Mouse (Mus musculus) gastrocnemius, postnatal 36 days (tissue): ENCODE data around the gene Misp. TPM values are rescaled to one million over a fixed set of nuclear protein-coding genes. Genes with fewer than 3 reads are reported as not detected.

ENCODE experiments used
- DNase-seq, 2 experiments: peaks; one replicate each; pipeline ENCODE4 v3.0.0; 2022
- intact Hi-C: fragments of 180-260 bp; cut with DNase I; formaldehyde crosslinking; loops from one replicate; pipeline ENCODE4 v1.15.1; 2025
- microRNA-seq, 2 experiments: library from miRNA; unstranded; fragments of <30 nt; microRNA quantifications; one replicate each; pipeline ENCODE4 v1.2.0; 2021
- total RNA-seq, 2 experiments: library from RNA; stranded (reverse); gene quantifications; 2 replicates each; pipeline ENCODE4 v1.2.3; 2021

The Misp gene
- total RNA-seq, 2 experiments from 2014 or later: not detected

DNA sequence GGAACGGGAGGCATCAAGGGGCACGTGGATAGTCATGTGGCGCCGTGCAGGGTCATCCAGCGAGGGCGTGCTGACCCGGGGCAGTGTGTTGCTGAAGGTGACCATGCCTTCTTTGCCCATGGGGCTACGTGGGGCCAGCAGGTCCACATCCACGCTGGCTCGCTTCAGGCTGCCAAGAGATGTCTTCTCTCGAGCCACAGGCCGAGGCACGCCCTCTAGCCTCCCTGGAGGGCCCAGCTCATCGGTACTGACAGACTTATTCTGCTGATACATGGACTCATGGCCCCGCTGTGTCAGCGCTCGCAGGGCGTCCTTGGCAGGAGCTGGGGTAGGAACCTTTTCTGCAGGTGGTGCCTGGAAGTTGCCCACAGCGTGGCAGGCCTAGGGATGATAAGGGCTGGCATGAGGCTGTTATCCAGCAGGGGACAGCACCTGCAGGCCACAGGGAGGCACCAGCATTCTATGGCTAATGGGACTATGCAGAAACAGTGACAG is 45.1 kb downstream of the Misp start:
- intact Hi-C loops: no loop called here

DNA sequence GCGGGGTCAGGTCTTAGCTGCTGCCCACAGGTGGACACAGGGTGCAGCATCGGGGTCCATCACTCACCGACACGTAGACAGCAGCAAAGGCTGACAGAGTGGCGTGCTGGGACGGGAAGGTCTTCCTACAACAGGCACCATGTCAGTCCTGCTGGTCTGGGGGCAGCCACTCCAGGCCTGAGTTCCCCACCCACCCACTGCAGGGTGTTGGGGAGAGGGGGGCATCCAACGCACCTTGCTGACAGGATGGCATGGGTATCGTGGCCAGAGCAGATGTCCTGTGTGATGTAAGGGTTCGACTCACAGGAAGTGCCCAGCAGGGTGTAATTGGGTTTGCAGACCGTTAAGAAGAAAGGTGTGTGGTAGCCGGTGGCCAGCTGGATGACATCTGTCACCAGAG is 45.8 kb downstream of the Misp start:
- intact Hi-C loops: no loop called here
- DNase-seq: no peak

More for the DNA sequence above, 45.1 kb downstream of the Misp start:
- no peak for DNase-seq

DNA sequence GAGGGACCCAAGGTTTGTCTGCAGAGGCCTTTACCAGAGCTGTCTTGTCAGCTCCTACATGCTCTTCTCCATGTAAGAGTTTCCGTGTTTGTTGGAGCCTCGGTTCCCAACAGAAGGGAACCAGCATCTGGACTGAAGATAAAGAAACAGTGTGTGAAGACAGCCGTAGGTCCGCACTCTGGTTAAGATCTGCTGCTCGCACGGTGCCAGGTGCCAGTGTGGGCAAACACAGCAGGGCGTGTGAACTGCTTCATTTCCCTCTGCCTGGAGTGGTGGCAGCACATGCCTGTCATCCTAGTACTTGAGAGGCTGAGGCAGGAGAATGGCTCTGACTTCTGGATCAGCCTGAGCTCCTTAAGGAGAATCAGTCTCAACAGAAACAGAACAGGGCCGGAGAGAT is 51.1 kb downstream of the Misp start:
- intact Hi-C loops: no loop called here

DNA sequence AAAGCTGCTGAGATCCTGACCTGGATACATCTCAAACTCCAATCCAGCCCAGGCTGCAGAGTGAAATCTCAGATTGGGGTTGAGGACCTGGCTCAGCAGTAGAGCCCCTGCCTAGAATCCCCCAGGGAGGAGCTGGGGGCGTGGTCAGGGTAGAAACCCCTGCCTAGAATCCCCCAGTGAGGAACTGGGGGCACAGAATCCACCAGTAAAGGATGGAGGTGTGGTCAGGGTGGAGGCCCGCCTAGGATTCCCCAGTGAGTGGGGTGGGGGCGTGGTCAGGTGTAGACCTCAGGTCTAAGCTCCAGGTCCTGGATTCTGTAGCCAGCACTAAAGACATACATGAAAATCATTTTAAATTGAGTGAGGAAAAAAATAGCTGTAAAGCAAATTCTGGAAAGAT is 52.1 kb downstream of the Misp start:
- intact Hi-C loops: no loop called here
- DNase-seq: no peak

More for the DNA sequence above, 51.1 kb downstream of the Misp start:
- DNase-seq: no peak

DNA sequence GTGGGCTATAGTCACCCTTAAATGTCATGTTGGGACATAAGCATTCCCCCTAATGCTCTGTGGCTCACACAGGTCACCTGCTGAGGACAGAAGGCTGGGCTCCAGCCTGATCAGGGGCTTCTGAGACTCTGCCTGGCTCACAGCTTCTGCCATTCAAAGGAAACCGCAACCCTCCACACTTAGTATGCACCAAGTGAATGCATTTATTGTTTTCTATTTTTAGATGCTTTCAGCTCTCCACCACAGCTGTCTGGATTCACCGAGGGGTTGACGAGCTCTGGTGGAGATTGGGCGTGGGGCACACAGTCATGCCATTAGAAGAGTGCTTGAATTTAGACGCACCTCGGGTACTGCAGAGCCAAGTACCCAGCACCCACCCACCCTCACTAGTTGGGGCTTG is 52.5 kb downstream of the Misp start:
- DNase-seq: no peak
- intact Hi-C loops: no loop called here

DNA sequence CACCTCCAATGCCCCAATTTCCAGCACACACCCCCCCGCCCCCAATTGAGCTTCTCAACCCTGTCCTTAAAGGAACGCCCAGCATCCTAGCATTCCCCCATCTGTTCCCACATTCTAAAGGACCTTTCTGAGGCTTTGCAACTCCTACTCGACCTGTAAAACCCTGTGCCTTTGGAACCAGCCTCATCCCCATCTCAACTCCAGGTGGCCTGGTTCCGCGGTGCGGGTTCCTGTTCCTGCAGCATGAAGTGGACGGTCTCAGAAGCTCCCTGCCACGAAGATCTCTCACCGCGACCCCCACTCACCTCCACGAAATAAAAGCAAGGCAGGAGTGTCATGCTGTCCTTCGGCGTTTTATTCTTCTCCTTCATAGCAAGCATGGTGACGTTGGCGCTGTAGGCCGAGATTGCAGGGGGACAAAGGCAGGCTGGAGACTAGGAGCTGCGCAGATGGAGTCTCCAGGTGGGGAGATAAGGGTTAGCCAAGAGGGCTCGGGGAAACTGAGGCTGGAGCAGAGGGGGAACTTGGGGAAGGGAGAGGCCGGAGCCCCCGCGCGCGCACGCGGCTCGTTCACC is 53.0 kb downstream of the Misp start:
- intact Hi-C loops: no loop called here
- DNase-seq: no peak

DNA sequence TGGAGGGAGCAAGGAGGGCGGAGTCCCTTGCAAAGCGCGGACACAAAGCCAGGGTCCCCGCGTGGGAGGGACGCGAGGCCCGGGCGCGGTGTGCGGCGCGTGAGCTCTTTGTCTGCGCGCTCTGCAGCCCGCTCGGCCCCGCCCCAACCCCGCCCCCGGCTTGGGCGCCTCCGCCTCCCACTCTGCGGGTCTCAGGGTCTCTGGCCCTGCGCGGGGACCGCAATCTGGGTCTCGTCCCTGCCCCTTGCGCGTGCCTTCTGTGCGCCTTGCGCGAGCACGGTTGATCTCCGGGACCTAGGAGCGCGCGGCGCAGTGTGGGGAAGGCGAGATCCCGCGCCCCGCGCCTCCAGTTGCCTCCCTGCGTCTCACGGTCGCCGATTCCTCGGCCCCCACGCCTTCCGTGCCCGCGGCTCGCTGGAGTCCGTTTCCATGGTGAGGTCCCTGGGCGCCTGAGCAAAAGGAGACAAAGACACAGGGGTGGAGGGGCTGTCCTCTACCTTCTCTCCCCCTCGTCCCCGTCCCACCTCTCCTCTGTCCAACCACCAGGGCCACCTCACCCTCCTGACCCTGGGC is 53.6 kb downstream of the Misp start, which contains the start of the genes Prtn3 and Plppr3:
Gene Prtn3 (plus strand): TSS at position 187 of the 573 bp plus-strand sequence.
Gene Plppr3 (minus strand): TSS at position 345 of the 573 bp plus-strand sequence.
- intact Hi-C loops: no loop called here
- no peak for DNase-seq

DNA sequence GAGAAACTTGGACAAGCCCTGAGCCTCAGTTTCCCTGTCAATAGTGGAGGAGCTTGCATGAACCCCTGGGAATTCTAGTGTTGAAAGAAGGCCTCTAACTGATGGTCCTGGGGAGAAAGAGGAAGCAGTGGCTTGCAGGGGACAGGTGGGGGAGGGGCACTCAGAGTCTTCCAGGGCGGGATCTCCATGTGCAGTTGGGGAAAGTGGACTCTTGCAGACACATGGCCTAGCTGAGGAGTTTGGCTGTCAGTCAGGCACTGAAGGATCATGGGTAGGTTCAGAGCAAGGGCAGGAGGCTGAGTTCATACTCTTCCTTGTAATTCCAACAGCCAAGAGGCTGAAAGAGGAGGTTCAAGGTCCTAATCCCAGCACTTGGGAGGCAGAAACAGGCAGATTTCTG is 56.4 kb downstream of the Misp start:
- intact Hi-C loops: no loop called here
- no peak for DNase-seq

DNA sequence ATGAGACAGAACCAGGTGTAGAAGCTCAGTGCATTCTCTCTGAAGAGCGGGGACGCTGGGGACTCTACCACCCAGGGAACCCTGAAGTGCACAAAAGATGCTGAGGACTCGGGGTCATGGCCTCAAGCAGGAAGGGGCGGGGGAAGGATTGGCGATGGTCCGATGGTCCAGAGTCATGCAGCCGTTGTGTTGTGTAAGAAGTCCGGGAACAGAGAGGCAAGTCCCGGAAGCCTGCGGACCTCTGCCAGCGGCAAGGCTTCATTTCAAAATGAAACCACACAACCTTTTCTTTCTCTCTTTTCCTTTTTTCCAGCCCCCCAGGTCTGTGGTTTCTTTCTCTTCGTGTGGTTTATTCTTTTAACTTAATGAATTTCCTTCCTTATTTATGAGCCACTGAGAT is 57.0 kb downstream of the Misp start:
- intact Hi-C loops: no loop called here

DNA sequence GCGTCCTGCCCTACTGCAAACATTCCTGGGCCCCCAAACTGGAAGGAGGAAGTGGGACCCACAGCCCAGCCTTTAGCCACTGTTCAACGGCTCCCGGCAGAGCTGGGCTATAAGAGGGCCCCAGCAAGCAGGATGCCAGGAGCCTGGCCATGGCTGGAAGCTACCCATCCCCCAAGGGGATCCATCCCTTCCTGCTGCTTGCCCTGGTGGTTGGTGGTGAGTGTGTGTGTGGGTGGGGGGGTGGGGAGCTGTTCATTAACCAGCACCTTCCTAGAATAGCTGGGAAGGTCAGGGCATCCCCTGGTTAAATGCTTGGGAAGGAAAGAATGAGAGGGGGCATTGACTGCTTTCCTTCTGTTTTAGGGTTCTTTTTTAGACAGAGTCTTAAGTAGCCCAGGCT is 58.7 kb downstream of the Misp start:
- intact Hi-C loops: no loop called here
- no peak for DNase-seq

More for the DNA sequence above, 57.0 kb downstream of the Misp start:
- DNase-seq: peak; percentile 55 to 58

Small RNAs within 50 kb of the gene (microRNA-seq; reads per million reads assigned to microRNA genes)
- 0 reads per million in 2 experiments for gene Mir6910

Other genes with a start within 250 kb of the Misp start
- gene Theg, start 233.7 kb upstream of the Misp start, total RNA-seq: not detected
- gene C2cd4c, start 207.0 kb upstream of the Misp start, total RNA-seq: under 1 TPM; 0.10 to 0.25 TPM
- gene Shc2, start 183.1 kb upstream of the Misp start, total RNA-seq: 1 to 10 TPM; 2.3 to 2.5 TPM
- 10 to 100 TPM; 55.1 to 58.1 TPM for gene Odf3l2, start 175.3 kb upstream of the Misp start, total RNA-seq
- not detected for gene Madcam1, start 156.4 kb upstream of the Misp start, total RNA-seq
- 10 to 100 TPM; 19.2 to 19.6 TPM for gene Tpgs1, start 151.6 kb upstream of the Misp start, total RNA-seq
- 100 to 1,000 TPM; 344 to 378 TPM for gene Cdc34, start 138.8 kb upstream of the Misp start, total RNA-seq
- gene Gzmm, start 132.0 kb upstream of the Misp start, total RNA-seq: 1 to 10 TPM; 4.4 to 6.0 TPM
- 100 to 1,000 TPM; 528 to 635 TPM for gene Bsg, start 116.5 kb upstream of the Misp start, total RNA-seq
- under 1 TPM; 0.72 to 0.79 TPM for gene Hcn2, start 104.4 kb upstream of the Misp start, total RNA-seq
- 10 to 100 TPM; 29.4 to 33.2 TPM for gene Polrmt, start 74.4 kb upstream of the Misp start, total RNA-seq
- not detected for gene Fgf22, start 65.9 kb upstream of the Misp start, total RNA-seq
- 10 to 100 TPM; 35.1 to 40.1 TPM for gene Rnf126, start 54.0 kb upstream of the Misp start, total RNA-seq
- gene Fstl3, start 43.7 kb upstream of the Misp start, total RNA-seq: 1 to 10 TPM; 1.2 to 1.8 TPM
- gene Prss57, start 30.0 kb upstream of the Misp start, total RNA-seq: not detected
- 10 to 100 TPM; 13.8 to 21.4 TPM for gene Palm, start 27.4 kb upstream of the Misp start, total RNA-seq
- gene Ptbp1, start 33.4 kb downstream of the Misp start, total RNA-seq: 10 to 100 TPM; 17.2 to 17.4 TPM
- gene Prtn3, start 53.5 kb downstream of the Misp start, total RNA-seq: not detected
- not detected for gene Plppr3, start 53.6 kb downstream of the Misp start, total RNA-seq
- not detected for gene Elane, start 65.3 kb downstream of the Misp start, total RNA-seq
- 10 to 100 TPM; 47.6 to 86.0 TPM for gene Cfd, start 69.9 kb downstream of the Misp start, total RNA-seq
- 10 to 100 TPM; 27.5 to 35.3 TPM for gene Med16, start 87.9 kb downstream of the Misp start, total RNA-seq
- gene Gm26602, start 89.9 kb downstream of the Misp start, total RNA-seq: not detected
- gene Kiss1r, start 96.0 kb downstream of the Misp start, total RNA-seq: under 1 TPM in 1 of 2 experiments, not detected in 1; 0.23 TPM
- gene R3hdm4, start 100.2 kb downstream of the Misp start, total RNA-seq: 100 to 1,000 TPM; 114 to 118 TPM
- 1 to 10 TPM; 1.3 to 1.8 TPM for gene Arid3a, start 106.1 kb downstream of the Misp start, total RNA-seq
- 10 to 100 TPM; 17.5 to 23.9 TPM for gene Wdr18, start 139.2 kb downstream of the Misp start, total RNA-seq
- under 1 TPM; 0.07 to 0.15 TPM for gene Grin3b, start 149.7 kb downstream of the Misp start, total RNA-seq
- 10 to 100 TPM; 71.5 to 72.4 TPM for gene Tmem259, start 163.3 kb downstream of the Misp start, total RNA-seq
- gene Cnn2, start 167.6 kb downstream of the Misp start, total RNA-seq: 1 to 10 TPM; 5.2 to 6.0 TPM
- 1 to 10 TPM; 5.4 to 5.8 TPM for gene Abca7, start 175.5 kb downstream of the Misp start, total RNA-seq
- gene Arhgap45, start 195.7 kb downstream of the Misp start, total RNA-seq: 1 to 10 TPM; 1.1 to 2.7 TPM
- gene Polr2e, start 218.8 kb downstream of the Misp start, total RNA-seq: 10 to 100 TPM; 36.0 to 42.5 TPM
- gene Gpx4, start 226.2 kb downstream of the Misp start, total RNA-seq: 100 to 1,000 TPM; 500 to 536 TPM